15 mouse cellular contexts compared by ENCODE assay signal in genomic region chr6:118567816-118568215, GRCm38 (mm10).
"Had no signal": no experiment of that assay in that cellular context is flagged by ENCODE, and none has a peak within 500 bp of the region (broad histone marks: within the 10 kb centered on the region; RNA-seq: fewer than 3 reads in every experiment).

No protein-coding gene starts in this region.

- DNase-seq: heart, postnatal 14 days; heart, postnatal 36 days; heart, postnatal 4 days; kidney, adult 11 months; kidney, adult 18-20 months; kidney, adult 2 months; kidney, adult 8-10 months; kidney, adult 9 months; kidney, postnatal 10 days; kidney, postnatal 14 days; kidney, postnatal 25 days; kidney, postnatal 36 days; kidney, postnatal 4 days; layer of hippocampus, adult 9-11 months; layer of hippocampus, postnatal 36 days had no signal
